Comparison of ENCODE assay signal across 7 mouse cellular contexts in the genomic region with DNA sequence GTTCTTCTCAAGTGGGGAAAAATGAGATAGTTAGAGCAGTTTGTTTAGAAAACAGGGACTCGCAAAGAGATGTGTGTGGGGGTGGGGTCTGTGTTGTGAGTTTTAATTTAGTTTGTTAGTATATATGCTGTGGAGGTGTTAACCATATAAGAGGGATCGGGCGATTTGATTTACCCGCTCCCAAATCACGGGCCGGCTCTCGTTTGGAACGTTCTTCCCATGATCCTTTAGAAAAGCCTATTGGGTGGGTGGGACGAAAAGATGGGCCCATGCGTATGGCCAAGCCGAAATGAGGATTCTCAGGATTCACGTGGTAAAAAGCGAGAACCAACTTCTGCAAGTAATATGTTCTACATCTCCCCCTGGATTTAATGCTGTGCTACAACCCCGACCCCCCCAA. TPM values are rescaled to one million over a fixed set of nuclear protein-coding genes. Genes with fewer than 3 reads are reported as not detected.
DNase-seq lines count a peak whose midpoint lies in the region; ATAC-seq lines count a peak whose summit lies in the region.

No protein-coding gene starts in this region.

- under 1% methylated on average over 14 of the region's 14 CpGs for WGBS in embryonic facial prominence, embryonic 14.5 days
- under 1% methylated on average over 14 of the region's 14 CpGs for WGBS in intestine, embryonic 16.5 days
- WGBS in macrophage (ENCODE audit: missing documents): 0% methylated on average over 14 of the region's 14 CpGs

- peak; percentile 27; the same call in 1 of the 2 replicates for ATAC-seq in embryonic facial prominence, embryonic 14.5 days (ENCODE audit: low read depth)
- ATAC-seq in intestine, embryonic 16.5 days: peak; percentile 21

- peaks cover 25% of the 10 kb centered on the region for H3K36me3 ChIP-seq in embryonic facial prominence, embryonic 14.5 days (ENCODE audit: control insufficient read depth, insufficient read depth, low read length)
- H3K36me3 ChIP-seq in intestine, embryonic 16.5 days (ENCODE audit: control insufficient read depth, insufficient read depth, low read length): 0 out of 2 replicates have a peak, but pooled peaks cover 4% of the 10 kb centered on the region
- H3K36me3 ChIP-seq in macrophage (ENCODE audit: inconsistent target): peaks cover 14% of the 10 kb centered on the region; the same call in 1 of the 2 replicates

- peaks cover 15% of the 10 kb centered on the region; the same call in 1 of the 2 replicates for H3K4me1 ChIP-seq in embryonic facial prominence, embryonic 14.5 days (ENCODE audit: control insufficient read depth, insufficient read depth, low read length)
- H3K4me1 ChIP-seq in intestine, embryonic 16.5 days (ENCODE audit: control insufficient read depth, insufficient read depth, low read length): peaks cover 17% of the 10 kb centered on the region

- H3K27me3 ChIP-seq in embryonic facial prominence, embryonic 14.5 days (replicated peaks; ENCODE audit: control insufficient read depth, insufficient read depth, low read length): no peaks in the 10 kb centered on the region
- H3K27me3 ChIP-seq in intestine, embryonic 16.5 days (replicated peaks; ENCODE audit: control insufficient read depth, insufficient read depth, low read length): no peaks in the 10 kb centered on the region

- H3K79me2 ChIP-seq in macrophage (ENCODE audit: inconsistent target): peaks cover 69% of the 10 kb centered on the region

- peak overlapping the region; percentile 84 for H3K4me3 ChIP-seq in embryonic facial prominence, embryonic 14.5 days (ENCODE audit: low read depth, low read length)
- peak overlapping the region; percentile 95 for H3K4me3 ChIP-seq in intestine, embryonic 16.5 days (ENCODE audit: low read length)
- H3K4me3 ChIP-seq in macrophage (ENCODE audit: inconsistent target): peak overlapping the region; percentile 90

- H3K4me2 ChIP-seq in embryonic facial prominence, embryonic 14.5 days (ENCODE audit: low read depth, low read length): peak overlapping the region; percentile 67
- H3K4me2 ChIP-seq in intestine, embryonic 16.5 days (ENCODE audit: low read depth, low read length): peak overlapping the region; percentile 68

- DNase-seq in layer of hippocampus, adult 9-11 months: peak; percentile 59
- no peak for DNase-seq in layer of hippocampus, adult 9-10 months (ENCODE audit: low spot score)
- DNase-seq in R1 (ENCODE audit: low read depth, low spot score): peak; percentile 94
- DNase-seq in embryonic facial prominence, embryonic 14.5 days (ENCODE audit: low spot score): peak; percentile 84
- DNase-seq in testis, postnatal 14 days (ENCODE audit: low spot score): peak; percentile 41

- H3K9me3 ChIP-seq in embryonic facial prominence, embryonic 14.5 days (ENCODE audit: control insufficient read depth, low read length): no peaks in the 10 kb centered on the region
- H3K9me3 ChIP-seq in intestine, embryonic 16.5 days (ENCODE audit: control insufficient read depth, low read length): no peaks in the 10 kb centered on the region

- H3K9ac ChIP-seq in embryonic facial prominence, embryonic 14.5 days (ENCODE audit: low read depth, low read length): peak overlapping the region; percentile 93
- H3K9ac ChIP-seq in intestine, embryonic 16.5 days (ENCODE audit: low read depth, low read length): peak overlapping the region; percentile 95

- peak overlapping the region; percentile 92 for H3K27ac ChIP-seq in embryonic facial prominence, embryonic 14.5 days (replicated peaks; ENCODE audit: low read depth, low read length)
- H3K27ac ChIP-seq in intestine, embryonic 16.5 days (ENCODE audit: low read length): peak overlapping the region; percentile 94
- peak overlapping the region; percentile 78 for H3K27ac ChIP-seq in macrophage

RNA-seq across cellular contexts. Expression of gene Nepro, which starts 0.7 kb away (rescaled TPM):
- 7.9 and 8.8 TPM in 2 replicates for polyA plus RNA-seq in embryonic facial prominence, embryonic 14.5 days (2014; fragmentation: Nextera tagmentation; extraction: Ambion mirVana)
- polyA plus RNA-seq in intestine, embryonic 16.5 days (2015; fragmentation: Nextera tagmentation; extraction: Ambion mirVana): 5.7 and 6.7 TPM in 2 replicates
- total RNA-seq in macrophage (2018; cell fraction: chromatin; rRNA removed): 10 to 100 TPM; 11.7 to 28.5 (median 21.0) TPM
- 1 to 10 TPM; 3.7 to 8.9 (median 6.0) TPM for total RNA-seq in macrophage (2018; cell fraction: cytosol; rRNA removed)
- 10 to 100 TPM in 25 of 26 experiments, 1 to 10 TPM in 1; 10.0 to 32.5 (median 15.5) TPM for total RNA-seq in macrophage (2018; cell fraction: nucleus; rRNA removed)
- polyA plus RNA-seq in macrophage (2018): 7.2 to 8.6 TPM (median 7.6 TPM) in 3 replicates

RNA-seq across cellular contexts. Expression of gene Gtpbp8, which starts 21.3 kb away (rescaled TPM):
- polyA plus RNA-seq in embryonic facial prominence, embryonic 14.5 days (2014; fragmentation: Nextera tagmentation; extraction: Ambion mirVana): 27.8 and 30.3 TPM in 2 replicates
- polyA plus RNA-seq in intestine, embryonic 16.5 days (2015; fragmentation: Nextera tagmentation; extraction: Ambion mirVana): 29.1 and 34.0 TPM in 2 replicates
- total RNA-seq in macrophage (2018; cell fraction: chromatin; rRNA removed): 10 to 100 TPM in 23 of 26 experiments, 1 to 10 TPM in 3; 6.4 to 59.2 (median 25.5) TPM
- 10 to 100 TPM; 13.9 to 34.7 (median 24.2) TPM for total RNA-seq in macrophage (2018; cell fraction: cytosol; rRNA removed)
- 10 to 100 TPM; 11.5 to 61.5 (median 25.2) TPM for total RNA-seq in macrophage (2018; cell fraction: nucleus; rRNA removed)
- 23.0 to 34.3 TPM (median 27.6 TPM) in 3 replicates for polyA plus RNA-seq in macrophage (2018)

RNA-seq across cellular contexts. Expression of gene Cd200r1, which starts 40.7 kb away (rescaled TPM):
- polyA plus RNA-seq in embryonic facial prominence, embryonic 14.5 days (2014; fragmentation: Nextera tagmentation; extraction: Ambion mirVana): 1.5 and 2.1 TPM in 2 replicates
- 1.1 and 1.2 TPM in 2 replicates for polyA plus RNA-seq in intestine, embryonic 16.5 days (2015; fragmentation: Nextera tagmentation; extraction: Ambion mirVana)
- 100 to 1,000 TPM in 9 of 26 experiments, 10 to 100 TPM in 16, 1 to 10 TPM in 1; 6.9 to 227 (median 68.2) TPM for total RNA-seq in macrophage (2018; cell fraction: chromatin; rRNA removed)
- 100 to 1,000 TPM in 13 of 26 experiments, 10 to 100 TPM in 13; 44.5 to 152 (median 99.2) TPM for total RNA-seq in macrophage (2018; cell fraction: cytosol; rRNA removed)
- total RNA-seq in macrophage (2018; cell fraction: nucleus; rRNA removed): 100 to 1,000 TPM in 14 of 26 experiments, 10 to 100 TPM in 12; 42.7 to 338 (median 106) TPM
- 131 to 179 TPM (median 136 TPM) in 3 replicates for polyA plus RNA-seq in macrophage (2018)

Comparison
In these comparisons a context has a peak if more than half of its experiments do, and no peak if none do; other contexts are left out.
1. RNA of gene Cd200r1, which starts 40.7 kb away (polyA plus RNA-seq): 131 to 179 TPM in macrophage; 1.5 to 2.1 TPM in embryonic facial prominence, embryonic 14.5 days and 1.1 to 1.2 TPM in intestine, embryonic 16.5 days; every median in the first group is over 10 times any median in the second.
2. Peak in every context shown above with its lines, with median percentiles within 50 percentile points of each other: H3K27ac ChIP-seq and H3K4me3 ChIP-seq.